Mouse (Mus musculus) intestine, postnatal 0 days (tissue): ENCODE data around the gene Ccnd1. TPM values are rescaled to one million over a fixed set of nuclear protein-coding genes. Genes with fewer than 3 reads are reported as not detected.
"Not testable (repeated sequence)": the region's sequence is repeated elsewhere in the genome, so short reads cannot be mapped to it uniquely, and the experiment has no call there.

Experiments
- ATAC-seq: fragments of 200-750 bp; cut with Nextera tagmentation; 2 replicates; pipeline ENCODE4 v1.8.0; 2017; ENCODE audit warnings: mild to moderate bottlenecking, moderate TSS enrichment, moderate library complexity
- H3K27ac ChIP-seq: fragments of 300-500 bp; sonication (generic); 2 replicates; pipeline ENCODE4 v1.5.1; 2014; ENCODE audit warnings: mild to moderate bottlenecking, low read depth, low read length, moderate library complexity
- H3K27me3 ChIP-seq: fragments of 300-500 bp; sonication (generic); replicated peaks from 2 replicates; pipeline ENCODE4 v1.6.1; 2014; ENCODE audit warnings: low read length, mixed read lengths; ENCODE audit not compliant: control insufficient read depth, insufficient read depth
- H3K36me3 ChIP-seq: fragments of 300-500 bp; sonication (generic); 2 replicates; pipeline ENCODE4 v1.6.1; 2014; ENCODE audit warnings: mild to moderate bottlenecking, moderate library complexity; ENCODE audit not compliant: control insufficient read depth, insufficient read depth
- H3K4me1 ChIP-seq: fragments of 300-500 bp; sonication (generic); replicated peaks from 2 replicates; pipeline ENCODE4 v1.6.1; 2014; ENCODE audit warnings: antibody characterized with exemption, low read length, mixed read lengths; ENCODE audit not compliant: control insufficient read depth, insufficient read depth
- H3K4me2 ChIP-seq: fragments of 300-500 bp; sonication (generic); replicated peaks from 2 replicates; pipeline ENCODE4 v1.6.1; 2014; ENCODE audit warnings: low read depth, mild to moderate bottlenecking, moderate library complexity
- H3K4me3 ChIP-seq: fragments of 300-500 bp; sonication (generic); 2 replicates; pipeline ENCODE4 v1.5.1; 2014; ENCODE audit warnings: low read depth, low read length
- H3K9ac ChIP-seq: fragments of 300-500 bp; sonication (generic); 2 replicates; pipeline ENCODE4 v1.6.1; 2014; ENCODE audit warnings: mild to moderate bottlenecking, low read depth, low read length
- H3K9me3 ChIP-seq: fragments of 300-500 bp; sonication (generic); 2 replicates; pipeline ENCODE4 v1.6.1; 2016; ENCODE audit warnings: mixed run types; ENCODE audit not compliant: control insufficient read depth
- CTCF ChIP-seq: sonication (generic); IDR thresholded peaks from 2 replicates; pipeline ENCODE4 v1.5.1; 2016; ENCODE audit warnings: low read depth, mild to moderate bottlenecking, control low read depth, antibody characterized with exemption, moderate library complexity
- WGBS: fragments of 180-500 bp; shearing (Covaris S2); extraction: QIAGEN DNeasy Blood & Tissue Kit; methylation state at CpG from one replicate; pipeline ENCODE4 v1.1.7; 2014; 5-methylcytosine and 5-hydroxymethylcytosine counted together
- polyA plus RNA-seq: library from polyadenylated mRNA; unstranded; fragments of >200 nt; fragmentation: Nextera tagmentation; extraction: Ambion mirVana; gene quantifications from 2 replicates; pipeline ENCODE4 v1.2.1, GENCODE M21; 2015

The Ccnd1 gene
- polyA plus RNA-seq, 1 experiment from 2014 or later: 41.5 TPM

GRCm38 (mm10) chr7:144907793-144908192 lies 31.9 kb downstream of the Ccnd1 start:
- Histone ChIP-seq H3K4me3 (no peak overlapping the region), H3K9ac (no peak overlapping the region), H3K4me1 (no peaks in the 10 kb centered on the region), H3K9me3 (no peaks in the 10 kb centered on the region), H3K27ac (no peak overlapping the region), H3K4me2 (no peak overlapping the region), H3K36me3 (no peaks in the 10 kb centered on the region), H3K27me3 (no peaks in the 10 kb centered on the region)
- WGBS: 11% methylated on average over 8 of the region's 8 CpGs
- no peak for ATAC-seq
- TF ChIP-seq CTCF: peak; percentile 62

- Histone ChIP-seq H3K4me2 (peak overlapping the region; percentile 13; the same call in 1 of the 2 replicates), H3K4me3 (no peak overlapping the region), H3K4me1 (no peaks in the 10 kb centered on the region), H3K27me3 (no peaks in the 10 kb centered on the region), H3K9me3 (no peaks in the 10 kb centered on the region), H3K36me3 (no peaks in the 10 kb centered on the region), H3K9ac (no peak overlapping the region), H3K27ac (no peak overlapping the region)
- no peak; the same call in 1 of the 2 replicates for ATAC-seq
- TF ChIP-seq CTCF: peak; percentile 89
- 10% methylated on average over 28 of the region's 28 CpGs for WGBS
Measured at GRCm38 (mm10) chr7:144906708-144907397, 32.9 kb downstream of the Ccnd1 start.

- not testable (repeated sequence) for H3K27me3 ChIP-seq, ATAC-seq
- WGBS: 90% methylated on average over 3 of the region's 3 CpGs
Measured at GRCm38 (mm10) chr7:144905514-144905913, 34.2 kb downstream of the Ccnd1 start.

GRCm38 (mm10) chr7:144898506-144898905 lies 41.2 kb downstream of the Ccnd1 start:
- TF ChIP-seq CTCF: no peak
- H3K4me2 ChIP-seq: peak overlapping the region; percentile 38
- H3K9me3 ChIP-seq: no peaks in the 10 kb centered on the region
- no peak overlapping the region for H3K4me3 ChIP-seq
- peaks cover 50% of the 10 kb centered on the region for H3K27me3 ChIP-seq
- 68% methylated on average over 6 of the region's 6 CpGs for WGBS
- no peak overlapping the region for H3K27ac ChIP-seq
- no peak overlapping the region for H3K9ac ChIP-seq
- peaks cover 10% of the 10 kb centered on the region; the same call in 1 of the 2 replicates for H3K4me1 ChIP-seq
- H3K36me3 ChIP-seq: no peaks in the 10 kb centered on the region
- ATAC-seq: no peak

More at GRCm38 (mm10) chr7:144905514-144905913, 34.2 kb downstream of the Ccnd1 start:
- H3K9me3 ChIP-seq, H3K4me1 ChIP-seq, H3K9ac ChIP-seq, H3K4me3 ChIP-seq, H3K36me3 ChIP-seq, H3K27ac ChIP-seq, H3K4me2 ChIP-seq: not testable (repeated sequence)
- TF ChIP-seq CTCF: peak; percentile 46

GRCm38 (mm10) chr7:144896294-144897218 lies 43.2 kb downstream of the Ccnd1 start, which contains the start of gene Fgf15:
Gene Fgf15 (plus strand): TSS chr7:144896531.
- H3K4me1 ChIP-seq: peaks cover 10% of the 10 kb centered on the region; the same call in 1 of the 2 replicates

More at GRCm38 (mm10) chr7:144896294-144897218, 43.2 kb downstream of the Ccnd1 start, which contains the start of gene Fgf15:
- peak; percentile 20 for ATAC-seq
- H3K36me3 ChIP-seq: no peaks in the 10 kb centered on the region
- H3K27me3 ChIP-seq: peaks cover 50% of the 10 kb centered on the region
- peak within 1 kb of the TSS; percentile 41 for H3K4me3 ChIP-seq
- under 1% methylated on average over 65 of the region's 65 CpGs for WGBS
- peak within 1 kb of the TSS; percentile 77 for H3K4me2 ChIP-seq
- no peak for TF ChIP-seq CTCF
- H3K27ac ChIP-seq: no peak within 1 kb of the TSS
- H3K9ac ChIP-seq: peak within 1 kb of the TSS; percentile 17; the same call in 1 of the 2 replicates
- H3K9me3 ChIP-seq: no peaks in the 10 kb centered on the region
